ENCODE assay signal across 7 mouse cellular contexts in the genomic region with DNA sequence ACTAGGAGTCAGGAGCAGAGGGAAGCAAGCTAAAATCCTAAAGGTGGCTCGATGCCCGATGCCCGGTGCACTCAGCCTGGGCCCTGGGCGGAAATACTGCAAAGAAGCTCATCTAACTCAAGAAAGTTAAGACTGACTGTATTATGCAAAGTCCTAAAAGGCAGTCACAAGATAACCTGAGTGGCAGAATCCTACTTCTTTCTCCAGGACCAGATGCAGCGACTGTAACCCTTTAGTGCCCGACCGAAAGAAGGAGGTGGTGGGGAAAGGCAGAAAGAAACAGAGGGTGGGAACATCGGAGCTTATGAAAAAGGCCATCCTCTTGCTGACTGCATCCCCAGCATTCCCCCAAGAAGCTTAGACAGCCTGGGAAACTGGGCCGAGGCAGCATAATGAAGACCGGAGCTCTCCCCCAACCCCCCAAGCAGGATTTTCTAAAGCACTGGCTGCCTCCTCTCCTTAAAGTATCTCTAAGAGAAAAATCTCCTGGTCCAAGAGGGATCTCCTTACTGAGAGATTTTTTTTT.
DNase-seq lines count a peak whose midpoint lies in the region; ATAC-seq and TF ChIP-seq lines count a peak whose summit lies in the region.

No protein-coding gene starts in this region.

- no peaks in the 10 kb centered on the region for H3K27me3 ChIP-seq in embryonic facial prominence, embryonic 14.5 days (replicated peaks; ENCODE audit: control insufficient read depth, insufficient read depth, low read length)
- H3K27me3 ChIP-seq in hindbrain, embryonic 16.5 days (replicated peaks; ENCODE audit: control insufficient read depth, insufficient read depth, low read length) = no peaks in the 10 kb centered on the region
- H3K27me3 ChIP-seq in limb, embryonic 14.5 days (ENCODE audit: control insufficient read depth, insufficient read depth, low read length) = no peaks in the 10 kb centered on the region

- H3K4me1 ChIP-seq in embryonic facial prominence, embryonic 14.5 days (ENCODE audit: control insufficient read depth, insufficient read depth, low read length) = no peaks in the 10 kb centered on the region; the same call in 1 of the 2 replicates
- peaks cover 8% of the 10 kb centered on the region for H3K4me1 ChIP-seq in hindbrain, embryonic 16.5 days (ENCODE audit: control insufficient read depth, insufficient read depth, low read depth, low read length)
- peaks cover 7% of the 10 kb centered on the region; the same call in 1 of the 2 replicates for H3K4me1 ChIP-seq in limb, embryonic 14.5 days (ENCODE audit: control insufficient read depth, insufficient read depth, low read length)

- no peaks in the 10 kb centered on the region for H3K9me3 ChIP-seq in embryonic facial prominence, embryonic 14.5 days (ENCODE audit: control insufficient read depth, low read length)
- no peaks in the 10 kb centered on the region for H3K9me3 ChIP-seq in hindbrain, embryonic 16.5 days (ENCODE audit: control insufficient read depth, low read length)
- no peaks in the 10 kb centered on the region for H3K9me3 ChIP-seq in limb, embryonic 14.5 days (ENCODE audit: control insufficient read depth, low read length)

- ATAC-seq in embryonic facial prominence, embryonic 14.5 days (ENCODE audit: low read depth) = peak; percentile 49; the same call in 1 of the 2 replicates
- peak; percentile 77 for ATAC-seq in hindbrain, embryonic 16.5 days
- ATAC-seq in limb, embryonic 14.5 days (ENCODE audit: low FRiP score, low read depth) = peak; percentile 39; the same call in 1 of the 2 replicates

- TF ChIP-seq POLR2A in limb, embryonic 14.5 days (IDR thresholded peaks at IDR 0.05; ENCODE audit: borderline replicate concordance, extremely low read depth, insufficient read depth, insufficient read length) = no peak

- peak overlapping the region; percentile 69 for H3K4me2 ChIP-seq in embryonic facial prominence, embryonic 14.5 days (ENCODE audit: low read depth, low read length)
- peak overlapping the region; percentile 62 for H3K4me2 ChIP-seq in hindbrain, embryonic 16.5 days (ENCODE audit: low read length)
- peak overlapping the region; percentile 73 for H3K4me2 ChIP-seq in limb, embryonic 14.5 days (replicated peaks; ENCODE audit: low read depth, low read length, severe bottlenecking)

- H3K27ac ChIP-seq in embryonic facial prominence, embryonic 14.5 days (replicated peaks; ENCODE audit: low read depth, low read length) = no peak overlapping the region; the same call in 1 of the 2 replicates
- peak overlapping the region; percentile 80 for H3K27ac ChIP-seq in hindbrain, embryonic 16.5 days (ENCODE audit: low read depth, low read length)
- H3K27ac ChIP-seq in limb, embryonic 14.5 days (replicated peaks; ENCODE audit: low read depth, low read length) = peak overlapping the region; percentile 48; the same call in 1 of the 2 replicates

- H3K36me3 ChIP-seq in embryonic facial prominence, embryonic 14.5 days (ENCODE audit: control insufficient read depth, insufficient read depth, low read length) = no peaks in the 10 kb centered on the region
- H3K36me3 ChIP-seq in hindbrain, embryonic 16.5 days (ENCODE audit: control insufficient read depth, insufficient read depth, low read length) = no peaks in the 10 kb centered on the region
- no peaks in the 10 kb centered on the region for H3K36me3 ChIP-seq in limb, embryonic 14.5 days (ENCODE audit: control insufficient read depth, insufficient read depth, low read length)

- peak overlapping the region; percentile 58 for H3K4me3 ChIP-seq in embryonic facial prominence, embryonic 14.5 days (ENCODE audit: low read depth, low read length)
- H3K4me3 ChIP-seq in hindbrain, embryonic 16.5 days (ENCODE audit: low read length) = peak overlapping the region; percentile 56
- peak overlapping the region; percentile 54 for H3K4me3 ChIP-seq in limb, embryonic 14.5 days (replicated peaks; ENCODE audit: low read length)

- peak overlapping the region; percentile 56 for H3K9ac ChIP-seq in embryonic facial prominence, embryonic 14.5 days (ENCODE audit: low read depth, low read length)
- H3K9ac ChIP-seq in hindbrain, embryonic 16.5 days (ENCODE audit: low read depth, low read length) = peak overlapping the region; percentile 70
- H3K9ac ChIP-seq in limb, embryonic 14.5 days (ENCODE audit: low read depth, low read length, severe bottlenecking) = peak overlapping the region; percentile 64

- 1% methylated on average over 10 of the region's 10 CpGs for WGBS in embryonic facial prominence, embryonic 14.5 days
- WGBS in hindbrain, embryonic 16.5 days = under 1% methylated on average over 10 of the region's 10 CpGs
- WGBS in limb, embryonic 14.5 days = under 1% methylated on average over 10 of the region's 10 CpGs

- DNase-seq in Muller cell, postnatal 12 days (ENCODE audit: inconsistent ontology term) = peak; percentile 56
- DNase-seq in ZHBTc4 (ENCODE audit: low read depth, low spot score) = peak; percentile 2
- peak; percentile 48 for DNase-seq in embryonic facial prominence, embryonic 14.5 days (ENCODE audit: low spot score)
- peak; percentile 26 for DNase-seq in limb, embryonic 14.5 days (ENCODE audit: low spot score)
- DNase-seq in right cerebral cortex, adult 18-20 months = peak; percentile 49
- DNase-seq in thymus, postnatal 25 days = no peak
